Mouse (Mus musculus) ZHBTc4 (cell line): ENCODE results near the gene Tldc1.

Source experiments
- DNase-seq: peaks from one replicate; pipeline ENCODE4 v3.0.0-alpha.2; 2011; ENCODE audit warnings: low read depth, low spot score

Tldc1 gene

DNA sequence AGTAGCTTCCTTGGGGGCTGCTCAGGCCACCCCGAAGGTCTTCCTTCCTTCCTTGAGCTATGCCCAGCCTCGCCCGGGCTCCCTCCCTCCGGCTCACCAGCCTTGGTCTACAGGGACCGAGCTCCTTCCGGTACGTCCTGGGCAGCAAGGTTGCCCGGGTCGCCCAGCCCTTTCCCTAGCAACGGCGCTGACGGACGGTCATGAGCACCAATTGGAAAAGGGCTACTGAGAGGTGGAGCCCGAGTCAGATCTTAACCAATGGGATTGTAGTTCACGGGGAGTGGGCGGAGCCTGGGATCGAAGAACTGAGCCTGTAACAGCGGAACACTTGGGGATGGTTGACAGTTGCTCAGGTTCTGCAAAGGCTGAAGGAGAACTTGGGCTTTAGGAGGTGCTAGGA, at the start of gene Tldc1:
Tldc1 (minus strand) TSS at position 154 of the 400 bp plus-strand sequence.
- DNase-seq = peak; percentile 98

DNA sequence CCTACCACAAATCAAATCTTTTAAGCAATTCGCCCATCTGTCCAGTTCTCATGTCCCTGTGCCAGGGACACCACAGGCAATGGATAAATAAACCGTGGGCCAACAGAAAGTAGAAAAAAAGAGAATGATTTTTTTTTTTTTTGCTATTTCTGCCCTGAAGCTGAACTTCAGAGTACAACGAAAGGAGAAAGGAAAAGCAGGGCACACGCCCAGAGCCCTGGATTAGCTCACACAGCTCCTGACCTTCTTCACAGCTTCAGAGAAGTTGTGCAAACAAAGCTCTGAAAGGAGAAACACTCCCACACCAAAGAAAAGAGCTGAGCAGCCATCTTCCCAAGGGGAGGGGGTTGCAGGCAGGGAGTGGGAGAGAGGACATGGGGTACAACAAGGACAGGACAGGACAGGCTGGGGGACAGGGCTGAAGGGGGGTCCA, 49.5 kb upstream of the Tldc1 start:
- no peak for DNase-seq

DNA sequence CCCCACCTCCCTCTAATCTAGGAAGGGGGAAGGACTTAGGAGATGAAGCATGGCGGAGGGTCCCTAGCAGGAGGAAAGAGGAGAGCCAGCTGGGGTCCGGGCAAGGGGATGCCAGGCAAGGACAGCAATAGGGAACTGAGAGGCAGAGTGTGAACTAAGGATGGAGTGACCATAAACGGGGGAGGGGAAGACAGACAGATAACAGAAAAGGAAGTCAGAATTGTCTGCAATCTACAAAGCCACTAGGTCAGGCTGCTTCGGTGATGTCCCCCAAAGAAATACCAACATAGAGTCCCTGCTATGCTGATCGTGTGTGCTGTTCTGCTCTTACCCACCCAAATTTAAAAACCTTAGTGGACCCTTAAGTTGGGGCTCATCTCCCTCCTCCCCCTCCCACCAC, 48.8 kb upstream of the Tldc1 start:
- DNase-seq = no peak

DNA sequence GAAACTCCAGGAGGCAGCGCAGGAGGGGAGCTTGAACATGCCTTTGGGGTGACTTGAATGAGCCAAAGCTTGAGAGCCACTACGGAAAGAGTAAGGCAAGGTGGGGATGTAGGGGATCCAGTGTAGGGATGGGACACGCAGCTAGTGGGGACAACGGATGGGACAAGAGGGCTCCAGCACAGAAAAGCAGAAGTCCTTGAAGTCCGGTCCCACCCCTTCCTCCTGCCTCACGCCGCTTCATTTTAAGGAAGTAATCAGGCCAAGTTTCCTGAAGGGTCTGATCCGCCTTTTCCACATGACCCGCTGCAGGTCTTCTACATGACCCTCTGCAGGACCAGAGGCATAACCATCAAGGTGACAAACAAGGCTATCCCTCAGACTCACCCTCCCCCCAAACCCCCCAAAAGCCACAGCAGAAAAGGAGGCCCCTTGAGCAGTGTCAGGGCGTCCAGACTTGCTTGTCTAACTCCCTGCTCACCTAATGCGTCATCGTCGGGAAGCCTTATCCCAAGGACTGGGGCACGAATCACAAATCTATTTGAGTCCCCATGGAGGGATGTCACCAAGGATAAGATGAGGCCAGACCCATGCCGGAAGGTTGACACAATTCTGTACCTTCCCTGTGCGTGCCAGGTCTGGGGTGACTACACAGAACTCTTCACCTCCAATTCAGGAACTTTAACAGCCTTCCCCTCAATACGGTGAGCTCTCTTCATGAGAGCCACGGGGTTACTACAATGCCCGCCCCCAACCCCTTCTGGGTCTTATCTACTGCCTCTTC, 47.9 kb upstream of the Tldc1 start:
- DNase-seq = no peak

DNA sequence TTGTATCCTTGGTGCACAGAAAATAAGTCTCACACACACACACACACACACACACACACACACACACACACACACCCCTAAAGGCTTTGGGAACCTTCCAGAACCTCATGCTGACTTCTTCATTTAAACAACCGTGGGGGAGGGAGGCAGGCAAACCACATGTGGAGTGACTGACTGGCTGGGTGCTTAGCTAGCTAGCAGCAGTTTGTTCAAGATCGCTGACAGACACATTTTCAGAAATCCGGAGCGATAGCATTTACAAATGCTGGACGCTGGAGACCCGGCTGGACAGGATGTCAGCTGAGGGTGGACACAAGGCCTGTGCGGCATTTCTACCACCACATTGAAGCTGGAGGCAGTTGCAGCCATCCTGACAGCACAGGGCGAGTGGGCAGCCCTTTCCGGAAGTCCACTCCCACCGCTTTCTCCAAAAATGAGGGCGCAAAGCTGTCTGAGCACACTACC, 46.6 kb upstream of the Tldc1 start:
- DNase-seq = no peak

DNA sequence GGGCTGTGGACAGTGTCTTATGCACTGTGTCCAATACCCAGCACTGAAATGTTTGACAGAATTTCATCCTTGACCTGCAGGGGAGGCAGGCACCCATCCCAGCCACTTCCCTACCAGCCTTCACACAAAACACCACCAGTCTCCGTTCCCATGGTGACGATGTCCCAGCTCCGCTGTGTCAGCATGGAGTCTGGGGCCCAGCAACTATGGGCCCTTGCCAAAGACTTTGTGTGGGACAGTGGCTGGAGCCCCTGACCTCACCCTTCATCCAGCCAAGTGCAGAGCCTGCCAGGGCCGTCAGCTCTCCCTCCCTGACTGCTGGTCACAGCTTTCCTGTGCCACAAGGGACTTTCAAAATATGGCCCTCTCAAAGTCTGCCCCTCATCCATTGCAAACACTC, 45.9 kb upstream of the Tldc1 start:
- DNase-seq = no peak

DNA sequence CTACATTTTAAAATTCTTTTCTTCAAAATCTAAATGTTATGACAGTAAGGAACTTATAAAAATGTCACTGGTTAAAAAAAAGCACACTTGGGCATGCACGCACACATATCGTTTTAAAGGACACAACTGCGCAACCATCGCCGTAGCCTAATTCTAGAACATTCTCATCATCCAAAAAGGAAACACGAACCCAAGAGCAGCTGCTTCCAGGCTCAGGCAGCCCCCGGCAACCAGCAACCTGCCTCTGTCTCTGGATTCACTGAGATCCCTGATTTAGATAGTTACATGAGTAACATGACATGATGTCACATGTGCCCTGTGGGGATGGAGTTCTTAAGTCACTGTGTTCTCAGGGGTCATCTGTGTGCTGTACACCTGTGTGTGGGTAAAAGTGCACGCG, 45.1 kb upstream of the Tldc1 start:
- no peak for DNase-seq

DNA sequence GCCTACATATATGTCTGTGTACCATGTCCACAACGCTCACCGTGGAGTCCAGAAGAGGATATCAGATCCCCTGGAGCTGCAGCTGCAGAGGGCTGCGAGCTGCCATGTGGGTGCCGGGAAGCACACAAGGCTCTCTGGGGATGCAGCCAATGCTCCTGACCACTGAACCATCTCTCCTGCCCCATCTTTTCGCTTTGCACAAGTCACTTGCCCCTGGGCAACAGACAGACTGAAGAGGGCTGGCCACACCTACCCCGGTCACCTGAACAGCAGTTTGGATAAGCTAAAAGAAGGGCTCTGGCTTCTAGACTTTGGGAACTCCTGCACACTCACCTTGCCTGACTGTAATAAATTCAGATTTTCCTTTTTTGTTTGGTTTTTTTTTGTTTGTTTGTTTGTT, 43.5 kb upstream of the Tldc1 start:
- DNase-seq = no peak

DNA sequence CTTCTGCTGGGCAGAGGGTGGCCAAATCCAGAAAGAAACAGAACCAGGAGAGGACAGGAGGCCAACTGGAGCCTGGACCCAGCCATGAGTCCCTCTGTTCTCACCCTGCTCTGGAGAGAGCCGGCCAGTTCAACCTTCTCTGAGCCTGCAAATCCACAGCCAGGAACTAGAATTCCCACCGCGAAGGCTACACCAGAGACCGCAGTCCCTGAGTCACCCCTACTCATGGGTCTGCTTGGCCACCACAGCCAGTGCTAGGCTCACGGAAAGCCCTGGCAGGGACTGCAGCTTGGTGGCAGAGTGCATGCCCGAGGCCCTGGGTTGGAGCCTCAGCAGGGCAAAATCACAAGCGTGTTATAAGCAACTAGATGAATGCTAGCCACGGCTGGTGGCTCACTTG, 41.8 kb upstream of the Tldc1 start:
- DNase-seq = no peak

DNA sequence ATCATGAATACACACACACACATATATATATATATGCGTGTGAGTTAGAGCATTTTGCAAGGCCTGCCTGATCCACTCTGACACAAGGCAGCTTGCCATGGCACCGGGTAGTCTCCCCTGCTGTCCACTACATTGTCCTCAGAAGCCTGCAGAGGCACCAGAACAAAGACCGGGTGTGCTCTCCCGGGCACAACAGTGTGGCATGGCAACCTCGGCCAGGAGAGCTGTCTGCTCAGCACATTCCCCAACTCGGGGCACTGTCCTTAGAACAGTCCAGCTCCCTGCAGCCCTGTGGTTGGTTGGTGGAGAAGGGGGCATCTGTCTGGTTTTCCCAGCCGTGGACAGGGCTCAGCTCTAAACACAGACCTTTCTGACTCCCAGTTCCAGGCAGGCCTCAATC, 41.1 kb upstream of the Tldc1 start:
- DNase-seq = no peak

DNA sequence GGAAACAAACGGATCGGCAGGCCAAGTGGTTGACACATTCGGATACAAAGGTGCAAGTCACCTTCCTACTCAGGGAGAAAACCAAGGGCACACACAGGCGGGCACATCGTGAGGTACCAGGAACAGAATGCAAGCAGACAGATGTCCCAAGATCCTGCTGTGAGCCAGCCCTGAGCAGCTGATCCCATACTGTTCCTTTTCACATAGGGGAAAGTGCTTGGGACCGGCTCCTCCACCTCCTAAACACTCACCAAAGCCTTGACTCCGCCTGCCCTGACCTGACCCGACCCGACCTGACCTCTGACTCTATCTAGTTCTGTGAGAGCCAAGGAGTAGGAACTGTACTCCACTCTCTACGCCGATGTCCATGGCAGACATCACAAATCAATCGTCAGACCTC, 39.2 kb upstream of the Tldc1 start:
- peak; percentile 36 for DNase-seq

DNA sequence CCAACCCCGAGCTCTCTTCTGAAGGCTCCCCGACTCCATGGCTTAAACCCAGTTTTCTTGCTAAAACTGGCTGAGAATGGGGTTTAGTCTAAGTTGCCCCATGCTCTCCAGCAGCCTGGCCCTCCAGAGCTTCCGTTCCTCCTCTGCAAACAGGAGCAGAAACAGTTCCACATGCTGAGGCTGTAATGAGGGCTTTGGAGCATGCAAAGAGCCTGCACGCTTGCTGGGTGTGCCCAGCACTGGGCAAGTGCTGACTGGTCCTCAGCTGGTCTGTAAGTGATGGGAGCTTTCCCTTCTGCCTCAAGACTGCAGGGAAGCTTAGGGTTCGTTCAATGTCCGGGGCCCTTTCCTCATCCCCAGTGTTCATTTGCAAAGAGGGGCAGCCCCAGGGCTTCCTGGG, 38.0 kb upstream of the Tldc1 start:
- DNase-seq = no peak

DNA sequence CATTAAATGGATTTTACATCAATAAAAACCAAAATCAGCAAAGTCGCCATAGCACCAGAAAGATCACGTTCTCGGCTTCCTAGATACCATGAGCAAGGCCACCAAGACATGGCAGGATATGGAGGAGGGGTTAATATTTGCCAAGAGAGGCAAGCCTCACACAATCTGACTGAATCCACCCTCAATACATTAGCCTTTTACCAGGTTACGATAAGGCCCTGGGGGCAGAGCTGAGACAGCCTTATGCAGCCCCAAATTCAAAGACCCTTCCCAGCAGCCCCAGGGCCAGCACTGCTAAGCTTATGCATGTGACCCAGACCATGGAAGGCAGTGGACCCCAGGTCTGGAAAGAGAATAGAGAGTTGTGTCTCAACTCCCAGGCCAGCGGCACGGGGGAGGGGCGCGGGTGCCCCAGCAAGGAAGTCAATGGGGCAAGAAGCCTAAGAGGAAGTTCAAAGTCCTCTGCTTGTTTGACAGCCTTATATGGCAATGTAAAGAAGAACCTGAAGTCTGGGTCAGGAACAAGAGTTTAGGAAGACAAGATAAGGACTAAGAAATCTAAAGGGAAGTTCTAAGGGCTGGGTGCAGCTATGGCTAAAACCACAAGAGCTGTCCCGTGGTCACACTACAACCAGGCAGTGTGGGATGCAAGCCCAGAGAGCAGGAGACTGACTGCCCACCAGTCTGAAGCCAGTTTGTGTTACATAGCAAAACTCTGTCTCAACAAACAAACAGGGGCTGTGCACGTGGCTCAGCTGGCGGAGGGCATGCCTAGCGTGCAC, 34.6 kb upstream of the Tldc1 start:
- DNase-seq = no peak

DNA sequence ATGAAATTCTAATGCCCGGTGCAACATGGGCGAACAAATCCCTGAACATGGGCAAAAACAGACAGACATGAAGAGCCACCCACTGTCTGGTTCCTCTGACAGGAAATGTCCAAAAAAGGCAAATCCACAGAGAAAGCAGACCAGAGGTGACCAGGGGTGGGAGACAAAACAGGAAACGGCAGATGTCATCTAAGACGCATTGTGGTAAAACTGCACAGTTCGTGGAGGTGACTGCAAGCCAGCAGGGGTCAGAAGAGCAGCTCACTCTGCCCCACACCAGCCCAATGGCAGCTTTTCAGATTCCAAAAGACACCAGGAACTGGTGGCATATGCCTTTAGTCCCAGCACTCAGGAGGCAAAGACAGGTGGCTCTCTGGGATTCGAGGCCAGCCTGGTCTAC, 33.7 kb upstream of the Tldc1 start:
- DNase-seq = no peak

DNA sequence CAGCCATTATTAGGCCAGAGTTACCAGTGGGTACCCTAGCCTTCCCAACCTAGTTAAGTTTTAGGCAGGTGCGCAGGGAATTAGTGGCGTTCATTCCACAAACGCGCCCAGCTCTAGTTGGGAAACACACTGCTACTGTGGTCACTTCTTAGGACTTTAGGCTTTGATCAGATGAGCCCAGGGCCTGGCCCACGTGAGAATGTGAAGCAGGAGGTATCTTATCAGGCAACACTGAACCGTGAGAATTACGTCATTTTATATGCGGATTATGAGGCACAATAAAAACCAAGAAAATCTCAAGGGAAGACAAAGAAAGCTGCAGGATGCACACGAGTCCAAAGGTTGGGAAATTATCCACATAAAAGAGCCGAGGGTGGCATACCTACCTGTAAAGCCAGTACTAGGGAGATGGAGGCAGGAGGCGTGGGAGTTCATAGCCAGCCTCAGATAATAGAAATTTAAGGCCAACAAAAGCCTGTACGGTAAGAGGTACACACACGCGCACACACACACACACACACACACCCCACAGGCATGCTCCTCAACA, 32.8 kb upstream of the Tldc1 start:
- DNase-seq = no peak

DNA sequence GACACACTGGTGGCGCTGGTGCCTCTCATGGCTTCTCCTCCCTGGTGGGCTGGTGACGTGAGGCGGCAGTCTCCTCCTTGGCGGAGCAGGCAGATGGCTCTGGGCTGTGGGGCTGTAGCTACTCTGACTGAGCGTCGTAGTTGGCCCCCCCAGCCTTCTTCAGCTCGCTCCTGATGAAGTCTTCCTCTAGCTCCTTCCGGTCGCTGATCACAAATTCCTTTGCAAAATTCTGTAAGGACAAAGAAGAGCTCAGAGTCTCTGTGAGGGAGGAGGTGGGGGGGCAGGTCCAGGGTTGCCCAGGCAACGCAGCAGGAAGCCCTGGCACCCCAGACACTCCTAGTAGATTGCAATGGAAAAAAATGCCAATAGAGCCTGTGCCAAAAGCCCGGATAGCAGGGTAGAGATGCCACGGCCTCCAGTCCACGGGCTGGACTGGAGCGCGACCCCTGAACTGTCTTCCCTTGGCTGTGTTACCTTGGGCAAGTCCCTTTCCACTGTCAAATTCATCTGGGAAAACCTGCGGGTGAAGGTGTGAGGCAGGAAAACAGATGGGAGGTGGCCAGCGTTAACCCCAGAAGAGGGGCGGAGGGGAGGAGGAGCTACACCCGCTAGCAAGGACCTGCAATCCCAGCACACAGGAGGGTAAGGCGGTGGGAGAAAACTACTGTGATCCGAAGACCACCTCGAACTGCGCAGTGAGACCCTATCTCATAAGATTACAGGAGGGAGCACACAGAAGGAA, 32.1 kb upstream of the Tldc1 start:
- no peak for DNase-seq

DNA sequence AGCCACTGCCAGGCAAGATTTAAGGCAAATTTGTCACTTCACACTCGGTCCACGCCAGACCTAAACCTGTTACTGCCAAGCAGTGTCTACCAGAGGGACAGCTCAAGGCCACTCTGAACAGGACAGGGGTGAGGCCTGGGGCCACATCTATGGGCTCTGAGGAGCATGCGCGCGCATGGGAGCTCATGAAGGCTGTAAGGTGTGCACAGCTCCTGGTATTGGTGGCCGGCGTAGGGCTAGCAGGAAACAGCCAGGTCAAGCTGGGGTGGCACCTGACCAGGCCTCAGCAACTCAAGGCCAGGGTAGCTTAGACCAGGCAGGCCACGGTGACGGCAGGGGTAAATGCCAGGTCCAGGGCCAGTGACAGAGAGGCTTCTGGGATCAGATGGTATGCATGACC, 31.4 kb upstream of the Tldc1 start:
- DNase-seq = no peak

DNA sequence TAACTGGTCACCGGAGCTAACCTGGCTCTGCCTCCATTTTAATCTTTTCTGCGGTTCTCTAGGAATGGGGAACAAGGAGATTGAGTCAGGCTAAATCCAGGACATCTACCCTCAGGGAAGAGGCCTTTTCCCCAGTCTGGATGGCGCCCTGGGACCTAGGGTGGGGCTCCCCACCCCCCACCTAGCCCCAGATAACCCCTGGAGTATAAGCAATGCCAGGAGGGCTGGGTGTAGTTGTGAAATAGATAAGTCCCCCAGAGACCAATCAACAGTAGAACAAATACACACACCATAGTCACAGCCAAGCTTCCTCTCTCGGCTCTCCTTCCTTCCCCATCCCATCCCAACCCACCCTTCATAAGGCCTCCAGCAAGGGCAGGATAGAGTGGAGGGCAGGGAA, 29.5 kb upstream of the Tldc1 start:
- no peak for DNase-seq

DNA sequence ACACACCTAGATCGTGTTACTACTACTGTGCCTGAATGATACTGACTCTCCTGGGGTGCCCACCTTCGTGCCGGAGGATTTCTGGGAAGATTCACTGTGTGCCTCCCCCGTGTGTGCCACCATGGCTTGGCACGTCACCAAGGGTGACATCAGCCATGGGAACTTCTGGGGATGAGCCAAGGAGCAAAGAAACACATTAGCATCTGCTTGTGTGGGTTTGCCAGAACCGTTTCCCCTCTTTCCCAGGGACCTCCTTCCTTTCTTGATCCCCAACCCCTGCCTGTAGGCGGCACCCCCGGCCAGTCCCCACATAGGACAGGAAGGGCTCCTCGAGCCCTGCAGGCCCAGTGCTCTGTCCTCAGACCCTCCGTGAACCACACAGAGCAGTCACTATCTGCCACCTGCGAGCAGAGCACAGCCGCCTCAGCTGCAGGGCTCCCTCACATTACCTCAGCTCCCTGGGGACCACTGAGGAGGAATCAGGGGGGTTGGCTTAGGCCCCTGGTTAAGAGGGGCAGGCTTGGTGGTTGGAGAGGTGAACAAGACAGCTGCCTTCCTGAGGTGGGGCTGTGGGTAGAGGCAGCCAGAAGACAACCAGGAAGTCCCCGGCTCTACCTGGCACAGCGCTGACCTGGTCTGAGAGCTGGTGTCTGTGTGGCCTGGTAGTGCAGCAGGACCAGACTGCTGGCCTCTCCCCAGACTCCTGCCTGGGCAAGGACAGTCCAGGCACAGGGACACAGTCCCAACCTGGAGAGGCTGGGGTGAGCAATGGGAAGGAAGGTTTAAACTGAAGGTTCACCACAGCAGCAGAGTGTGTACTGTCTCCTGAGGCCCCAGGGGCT, 28.4 kb upstream of the Tldc1 start:
- DNase-seq = no peak

DNA sequence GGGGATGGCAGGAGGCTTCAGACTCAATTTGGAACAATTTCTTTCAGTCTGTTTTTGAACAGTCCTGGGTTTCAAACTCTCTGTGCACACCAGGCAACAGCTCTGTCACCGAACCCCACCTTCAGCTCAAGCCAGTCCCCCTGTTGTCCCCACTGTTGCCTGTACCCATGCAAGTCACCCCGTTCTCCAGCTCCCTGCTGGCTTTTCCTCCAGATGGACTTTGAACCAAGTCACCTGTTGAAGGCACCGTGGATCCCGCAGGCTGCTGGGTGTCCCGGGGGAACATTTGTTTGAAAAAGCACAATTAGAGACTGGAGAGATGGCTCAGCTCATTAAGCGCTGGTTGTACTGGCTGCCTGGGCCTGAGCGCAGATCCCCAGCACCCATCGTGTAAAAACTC, 27.1 kb upstream of the Tldc1 start:
- DNase-seq = no peak

DNA sequence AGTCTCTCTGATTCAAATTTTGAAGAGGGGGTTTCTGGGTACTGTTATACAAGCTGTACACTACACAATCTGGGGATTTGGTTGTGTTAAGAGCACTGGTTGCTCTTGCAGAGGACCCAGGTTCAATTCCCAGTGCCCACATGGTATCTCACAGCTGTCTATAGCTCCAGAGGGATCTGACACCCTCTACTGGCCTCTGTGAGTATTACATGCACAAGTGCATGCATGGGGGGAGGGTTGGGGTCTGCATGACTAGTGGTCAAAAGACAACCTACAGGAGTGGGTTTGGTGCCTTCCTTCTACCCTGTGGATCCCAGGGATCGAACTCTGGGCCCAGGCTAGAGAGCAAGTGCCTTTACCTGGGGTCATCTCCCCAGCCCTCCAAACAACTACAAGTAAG, 24.4 kb upstream of the Tldc1 start:
- peak; percentile 87 for DNase-seq
